Mouse (Mus musculus) splenic B cell, adult 2 months (primary cell): ENCODE measurements around the gene Uqcr11.

ENCODE experiments used
- DNase-seq: peaks from one replicate; pipeline ENCODE4 v3.0.0-alpha.2; 2011; ENCODE audit warnings: low read depth, low spot score
- H3K27me3 ChIP-seq: 2 replicates; pipeline ENCODE4 v1.6.1; 2012; ENCODE audit warnings: mild to moderate bottlenecking, low read length, moderate library complexity, mixed read lengths; ENCODE audit not compliant: control insufficient read depth, poor library complexity, insufficient read depth, severe bottlenecking
- H3K36me3 ChIP-seq: 2 replicates; pipeline ENCODE4 v1.6.1; 2012; ENCODE audit warnings: mild to moderate bottlenecking, low read length, moderate library complexity, mixed read lengths; ENCODE audit not compliant: control insufficient read depth, poor library complexity, insufficient read depth, severe bottlenecking

Gene Uqcr11

GRCm38 (mm10) chr10:80435764-80436163 is 29.1 kb upstream of the Uqcr11 start:
- Histone ChIP-seq H3K36me3 (no peaks in the 10 kb centered on the region; the same call in 1 of the 2 replicates), H3K27me3 (no peaks in the 10 kb centered on the region)
- no peak for DNase-seq

GRCm38 (mm10) chr10:80434823-80435222 is 28.2 kb upstream of the Uqcr11 start:
- no peak for DNase-seq
- no peaks in the 10 kb centered on the region; the same call in 1 of the 2 replicates for H3K36me3 ChIP-seq
- H3K27me3 ChIP-seq, result no peaks in the 10 kb centered on the region

GRCm38 (mm10) chr10:80434233-80434592 is 27.6 kb upstream of the Uqcr11 start:
- Histone ChIP-seq H3K36me3 (no peaks in the 10 kb centered on the region; the same call in 1 of the 2 replicates), H3K27me3 (no peaks in the 10 kb centered on the region)
- DNase-seq, result no peak

- Histone ChIP-seq H3K36me3 (no peaks in the 10 kb centered on the region; the same call in 1 of the 2 replicates), H3K27me3 (no peaks in the 10 kb centered on the region)
- peak; percentile 97 for DNase-seq
Observed at GRCm38 (mm10) chr10:80433513-80434232, 27.0 kb upstream of the Uqcr11 start, which contains the start of gene Tcf3. Tcf3 (minus strand) TSS chr10:80433647.

- no peaks in the 10 kb centered on the region; the same call in none of the 2 replicates for H3K36me3 ChIP-seq
- DNase-seq, result no peak
Observed at GRCm38 (mm10) chr10:80432936-80433512, 26.4 kb upstream of the Uqcr11 start.

GRCm38 (mm10) chr10:80432387-80432785 is 25.8 kb upstream of the Uqcr11 start:
- no peak for DNase-seq
- Histone ChIP-seq H3K36me3 (peaks cover 2% of the 10 kb centered on the region), H3K27me3 (no peaks in the 10 kb centered on the region)

More at GRCm38 (mm10) chr10:80432936-80433512, 26.4 kb upstream of the Uqcr11 start:
- no peaks in the 10 kb centered on the region for H3K27me3 ChIP-seq

- H3K27me3 ChIP-seq, result no peaks in the 10 kb centered on the region
- peak; percentile 45 for DNase-seq
- peaks cover 2% of the 10 kb centered on the region for H3K36me3 ChIP-seq
Observed at GRCm38 (mm10) chr10:80431570-80432386, 25.1 kb upstream of the Uqcr11 start.

- DNase-seq, result peak; percentile 39
- no peaks in the 10 kb centered on the region for H3K27me3 ChIP-seq
Observed at GRCm38 (mm10) chr10:80430375-80430980, 23.8 kb upstream of the Uqcr11 start.

GRCm38 (mm10) chr10:80429800-80430199 is 23.2 kb upstream of the Uqcr11 start:
- H3K36me3 ChIP-seq, result peaks cover 8% of the 10 kb centered on the region
- no peaks in the 10 kb centered on the region for H3K27me3 ChIP-seq
- DNase-seq, result peak; percentile 63

More at GRCm38 (mm10) chr10:80430375-80430980, 23.8 kb upstream of the Uqcr11 start:
- H3K36me3 ChIP-seq, result peaks cover 2% of the 10 kb centered on the region

GRCm38 (mm10) chr10:80425041-80425440 is 18.4 kb upstream of the Uqcr11 start:
- H3K36me3 ChIP-seq, result peaks cover 15% of the 10 kb centered on the region
- H3K27me3 ChIP-seq, result no peaks in the 10 kb centered on the region

GRCm38 (mm10) chr10:80423562-80423961 is 16.9 kb upstream of the Uqcr11 start:
- H3K36me3 ChIP-seq, result peaks cover 15% of the 10 kb centered on the region
- H3K27me3 ChIP-seq, result no peaks in the 10 kb centered on the region
- DNase-seq, result peak; percentile 72

More at GRCm38 (mm10) chr10:80425041-80425440, 18.4 kb upstream of the Uqcr11 start:
- DNase-seq, result no peak

- H3K36me3 ChIP-seq, result peaks cover 19% of the 10 kb centered on the region
- no peak for DNase-seq
- no peaks in the 10 kb centered on the region for H3K27me3 ChIP-seq
Observed at GRCm38 (mm10) chr10:80421651-80422472, 15.2 kb upstream of the Uqcr11 start.

GRCm38 (mm10) chr10:80421208-80421607 is 14.6 kb upstream of the Uqcr11 start:
- Histone ChIP-seq H3K36me3 (peaks cover 21% of the 10 kb centered on the region), H3K27me3 (no peaks in the 10 kb centered on the region)
- DNase-seq, result no peak

GRCm38 (mm10) chr10:80420729-80421128 is 14.1 kb upstream of the Uqcr11 start:
- Histone ChIP-seq H3K27me3 (no peaks in the 10 kb centered on the region), H3K36me3 (peaks cover 22% of the 10 kb centered on the region)
- DNase-seq, result no peak
